Mouse (Mus musculus) brain, embryonic 14.5 days (tissue): ENCODE data around the gene Rac3.

Source experiments
- CTCF ChIP-seq: fragments of 200-500 bp; IDR thresholded peaks from 2 replicates; pipeline ENCODE4 v1.5.1; 2012; ENCODE audit warnings: inconsistent platforms, mild to moderate bottlenecking, moderate library complexity, borderline replicate concordance; ENCODE audit not compliant: insufficient read depth, insufficient read length; ENCODE audit errors: extremely low read depth
- POLR2A ChIP-seq: fragments of 200-500 bp; IDR thresholded peaks from 2 replicates; pipeline ENCODE4 v1.6.1; 2012; ENCODE audit warnings: mild to moderate bottlenecking, inconsistent platforms, borderline replicate concordance; ENCODE audit not compliant: poor library complexity, insufficient read depth, insufficient read length, severe bottlenecking; ENCODE audit errors: extremely low read depth

GRCm38 (mm10) chr11:120695184-120695583 is 26.1 kb upstream of the Rac3 start:
- TF ChIP-seq CTCF (no peak), POLR2A (no peak)
